Mouse (Mus musculus) MEL (cell line): ENCODE measurements around the gene Ccl6.

Experiments used
- CHD2 ChIP-seq: IDR thresholded peaks from 2 replicates; pipeline ENCODE4 v1.6.1; 2011; ENCODE audit warnings: low read length, improper control_type of control experiment
- CTCF ChIP-seq, 3 experiments: IDR thresholded peaks in 2 of 3; conservative IDR thresholded peaks in 1 of 3; 2 replicates each; pipeline ENCODE4 v1.5.1; 2011 to 2012; ENCODE audit warnings: low read length in 3 of 3, low read depth in 2 of 3, mild to moderate bottlenecking in 2 of 3, improper control_type of control experiment in 1 of 3, inconsistent platforms in 1 of 3, mixed read lengths in 1 of 3, moderate library complexity in 1 of 3; ENCODE audit not compliant: control insufficient read depth in 1 of 3, insufficient read depth in 1 of 3, poor library complexity in 1 of 3, severe bottlenecking in 1 of 3
- EP300 ChIP-seq, 2 experiments: IDR thresholded peaks; 2 replicates each; pipeline ENCODE4 v1.6.1; 2011; ENCODE audit warnings: improper control_type of control experiment in 2 of 2, low read length in 2 of 2, low read depth in 1 of 2, mild to moderate bottlenecking in 1 of 2
- GABPA ChIP-seq: IDR thresholded peaks from 2 replicates; pipeline ENCODE4 v1.6.1; 2012; ENCODE audit warnings: low read depth, mild to moderate bottlenecking, inconsistent platforms, low read length, improper control_type of control experiment, moderate library complexity
- GATA1 ChIP-seq: IDR thresholded peaks from 2 replicates; pipeline ENCODE4 v1.6.1; 2011; ENCODE audit warnings: low read depth, low read length, improper control_type of control experiment
- JUND ChIP-seq: IDR thresholded peaks from 2 replicates; pipeline ENCODE4 v1.6.1; 2011; ENCODE audit warnings: low read depth, mild to moderate bottlenecking, improper control_type of control experiment, low read length
- MAX ChIP-seq: IDR thresholded peaks from 2 replicates; pipeline ENCODE4 v1.6.1; 2011; ENCODE audit warnings: low read length, improper control_type of control experiment
- RAD21 ChIP-seq: IDR thresholded peaks from 2 replicates; pipeline ENCODE4 v1.6.1; 2011; ENCODE audit warnings: mild to moderate bottlenecking, low read depth, low read length, improper control_type of control experiment
- UBTF ChIP-seq: IDR thresholded peaks from 2 replicates; pipeline ENCODE4 v1.6.1; 2012; ENCODE audit warnings: low read depth, mild to moderate bottlenecking, inconsistent platforms, low read length, improper control_type of control experiment, moderate library complexity, borderline replicate concordance; ENCODE audit not compliant: insufficient read depth
- USF1 ChIP-seq: IDR thresholded peaks from 2 replicates; pipeline ENCODE4 v1.6.1; 2014; ENCODE audit warnings: low read depth, mild to moderate bottlenecking, inconsistent platforms, low read length, improper control_type of control experiment, moderate library complexity
- ZC3H11A ChIP-seq: IDR thresholded peaks from 2 replicates; pipeline ENCODE4 v1.6.1; 2012; ENCODE audit warnings: low read depth, mild to moderate bottlenecking, inconsistent platforms, low read length, improper control_type of control experiment

DNA sequence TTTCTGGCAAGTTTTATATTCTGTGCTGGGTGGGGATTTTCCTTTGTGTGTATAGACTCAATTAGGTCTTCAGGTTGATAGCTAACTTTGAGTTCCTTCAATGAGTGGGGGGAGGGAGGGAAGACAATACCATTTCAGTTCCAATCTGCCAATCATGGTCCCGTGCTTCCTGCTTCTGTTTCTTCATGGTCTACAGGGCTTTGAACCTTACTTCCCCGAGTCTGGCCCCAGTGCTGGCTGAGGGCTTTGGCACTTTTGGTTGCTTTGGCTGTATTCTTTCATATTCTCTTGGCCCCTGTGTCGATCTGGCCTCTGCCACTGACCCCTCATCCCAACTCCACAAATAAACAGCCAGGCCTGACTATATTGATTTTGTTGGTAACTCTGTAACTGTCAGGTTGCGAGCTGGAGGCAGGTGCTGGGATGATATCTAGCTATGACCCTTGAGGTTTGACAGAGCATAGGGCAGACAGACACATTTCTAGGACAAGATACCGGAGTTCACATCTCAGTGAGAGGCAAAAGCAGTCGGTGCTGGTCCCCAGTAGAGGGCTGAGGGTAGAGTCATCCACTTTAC is 30.5 kb downstream of the Ccl6 start:
- TF ChIP-seq MAX, result no peak
- no peak for TF ChIP-seq ZC3H11A
- TF ChIP-seq CTCF (IDR thresholded peaks at IDR 0.05 in 2 of 3, conservative IDR thresholded peaks at IDR 0.05 in 1 of 3; ENCODE audit: control insufficient read depth in 1 of 3, insufficient read depth in 1 of 3, low read depth in 2 of 3, low read length in 3 of 3, poor library complexity in 1 of 3, severe bottlenecking in 1 of 3), result no peak
- no peak for TF ChIP-seq EP300 (IDR thresholded peaks at IDR 0.05; ENCODE audit: low read depth in 1 of 2, low read length in 2 of 2)
- no peak for TF ChIP-seq USF1
- TF ChIP-seq CHD2, result no peak
- TF ChIP-seq GATA1, result no peak
- TF ChIP-seq UBTF, result no peak
- TF ChIP-seq JUND, result no peak
- TF ChIP-seq GABPA, result no peak
- TF ChIP-seq RAD21, result no peak
